Mouse (Mus musculus): Measurements from ENCODE around the gene Ank.

The Ank gene

GRCm38 (mm10) chr15:27497300-27497997 lies 31.0 kb downstream of the Ank start:
- no peak for DNase-seq (ENCODE audit: low spot score)

GRCm38 (mm10) chr15:27498078-27498477 lies 31.6 kb downstream of the Ank start:
- no peak for DNase-seq (ENCODE audit: low spot score)

GRCm38 (mm10) chr15:27500390-27500789 lies 33.9 kb downstream of the Ank start:
- DNase-seq (ENCODE audit: low spot score): no peak

- no peak for DNase-seq (ENCODE audit: low spot score)
Observed at GRCm38 (mm10) chr15:27502338-27502737, 35.9 kb downstream of the Ank start.

DNA sequence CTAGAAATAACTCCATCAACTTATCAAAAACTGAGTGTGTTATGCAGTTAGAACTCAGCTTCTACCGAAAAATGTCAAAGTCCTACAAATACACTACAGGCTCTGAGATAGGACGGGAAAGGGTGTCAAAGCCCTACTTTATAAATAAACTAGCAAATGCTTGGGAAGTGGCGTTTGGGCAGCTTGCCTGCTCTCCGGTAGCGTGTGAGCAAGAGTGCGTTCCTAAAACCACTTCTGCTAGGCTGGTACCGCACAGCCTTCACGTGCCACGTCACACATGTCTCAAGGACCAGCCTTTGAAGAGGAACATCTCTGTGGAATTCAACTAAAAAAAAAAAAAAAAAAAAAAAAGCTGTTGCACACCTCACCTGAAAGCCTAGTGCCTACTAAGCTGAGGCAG lies 36.7 kb downstream of the Ank start:
- no peak for DNase-seq (ENCODE audit: low spot score)

GRCm38 (mm10) chr15:27503801-27504730 lies 37.6 kb downstream of the Ank start:
- no peak for DNase-seq (ENCODE audit: low spot score)

- peak; percentile 35 for DNase-seq (ENCODE audit: low spot score)
Observed at GRCm38 (mm10) chr15:27506127-27506886, 39.8 kb downstream of the Ank start.

GRCm38 (mm10) chr15:27506893-27507596 lies 40.6 kb downstream of the Ank start:
- no peak for DNase-seq (ENCODE audit: low spot score)

DNA sequence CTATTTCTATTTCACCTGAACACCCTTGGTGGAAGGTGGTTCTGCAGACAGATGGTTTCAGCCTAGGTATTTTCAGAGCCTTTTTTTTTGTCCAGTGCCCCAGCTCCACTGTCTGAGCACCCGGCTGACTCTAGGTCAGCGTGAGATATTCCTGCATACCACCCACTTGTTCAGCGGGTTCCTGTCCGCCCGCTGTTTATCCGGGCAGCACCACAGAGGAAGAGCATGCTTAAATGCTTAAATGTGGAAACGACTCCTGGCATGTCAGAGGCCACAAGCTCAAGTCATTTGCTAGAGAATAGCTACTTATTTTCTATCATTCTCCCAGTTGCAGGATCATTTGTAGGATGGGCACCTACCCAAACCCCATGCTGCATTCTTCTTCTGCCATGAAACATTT lies 41.7 kb downstream of the Ank start:
- DNase-seq (ENCODE audit: low spot score): no peak

DNA sequence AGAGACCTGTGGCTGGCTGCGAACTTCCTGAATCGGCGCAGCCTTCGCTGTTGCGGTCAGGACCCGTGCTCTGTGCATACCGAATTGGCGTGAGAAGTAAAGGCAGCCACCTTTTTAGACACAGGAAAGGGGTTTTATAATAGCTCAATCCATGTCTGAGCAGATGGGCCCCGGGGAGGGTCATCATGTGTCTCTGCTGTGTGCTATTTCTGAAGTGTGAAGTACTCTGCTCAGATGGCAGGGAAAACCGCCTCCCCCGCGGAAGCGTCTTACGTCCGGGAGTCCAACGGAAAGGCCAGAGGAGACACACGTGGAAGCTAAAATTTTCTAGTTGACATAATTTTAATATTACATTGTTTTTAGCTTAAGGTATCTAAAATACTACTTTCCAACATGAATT lies 42.5 kb downstream of the Ank start:
- no peak for DNase-seq (ENCODE audit: low spot score)

- no peak for DNase-seq (ENCODE audit: low spot score)
Observed at GRCm38 (mm10) chr15:27516927-27517326, 50.5 kb downstream of the Ank start.

DNA sequence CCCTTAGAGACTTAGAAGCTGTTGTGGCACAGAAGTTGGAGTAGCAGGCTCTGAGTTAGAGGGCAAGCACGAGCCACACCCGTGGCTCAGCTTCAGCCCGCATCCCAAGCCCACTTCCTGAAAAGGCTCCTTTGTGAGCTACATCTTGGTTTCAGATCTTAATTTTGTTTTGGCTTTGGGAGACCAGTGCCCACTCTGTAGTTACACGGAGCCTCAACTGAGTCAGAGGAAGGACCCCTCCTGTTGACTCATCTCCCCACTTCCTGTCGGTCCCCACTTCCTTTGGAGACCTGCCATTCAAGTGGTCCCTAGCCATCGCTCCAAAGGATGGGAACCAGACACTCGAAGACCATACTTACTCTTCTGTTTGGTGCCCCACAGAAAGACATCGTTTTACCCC lies 51.5 kb downstream of the Ank start:
- no peak for DNase-seq (ENCODE audit: low spot score)

DNA sequence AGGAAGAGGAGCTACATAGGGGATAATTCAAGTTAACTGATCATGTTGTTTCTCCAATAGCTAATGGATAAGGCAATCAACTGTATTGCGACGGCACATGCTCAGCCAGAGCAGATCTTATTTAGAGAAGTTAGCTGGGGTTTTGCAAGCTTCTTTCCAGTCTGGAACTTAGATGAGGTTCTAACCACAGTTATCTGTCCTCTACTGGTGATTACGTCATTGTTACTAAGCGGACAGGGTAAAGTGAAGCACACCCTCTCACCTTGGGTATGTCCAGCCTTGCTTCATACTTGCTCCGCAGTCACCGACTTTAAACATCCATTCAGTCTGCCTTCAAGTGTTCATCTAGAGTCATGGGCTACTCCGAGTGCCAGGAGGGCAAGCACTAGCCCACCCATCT lies 53.4 kb downstream of the Ank start:
- DNase-seq (ENCODE audit: low spot score): no peak

- peak; percentile 73 for DNase-seq (ENCODE audit: low spot score)
Observed at GRCm38 (mm10) chr15:27525233-27526005, 58.9 kb downstream of the Ank start.

- no peak for DNase-seq (ENCODE audit: low spot score)
Observed at GRCm38 (mm10) chr15:27528896-27529295, 62.4 kb downstream of the Ank start.

DNA sequence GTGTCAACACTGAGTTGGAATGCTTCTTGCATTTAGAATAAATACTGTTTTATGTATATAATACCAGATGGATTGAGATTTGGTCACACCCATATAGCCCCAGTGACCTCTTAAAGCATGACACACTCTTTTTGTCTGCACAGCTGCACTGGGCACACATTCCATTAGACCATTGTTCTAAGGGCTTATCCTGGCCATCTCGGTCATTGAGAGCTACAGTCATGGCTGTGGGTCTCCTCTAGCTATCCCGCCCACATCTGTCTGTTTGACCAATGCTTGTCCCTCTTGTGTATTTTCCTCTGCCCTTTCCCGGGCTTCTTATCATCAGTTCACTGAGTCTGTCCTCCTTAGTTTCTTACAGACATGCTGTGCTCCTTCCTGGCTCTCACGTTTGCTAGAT lies 63.5 kb downstream of the Ank start:
- no peak for DNase-seq (ENCODE audit: low spot score)

DNA sequence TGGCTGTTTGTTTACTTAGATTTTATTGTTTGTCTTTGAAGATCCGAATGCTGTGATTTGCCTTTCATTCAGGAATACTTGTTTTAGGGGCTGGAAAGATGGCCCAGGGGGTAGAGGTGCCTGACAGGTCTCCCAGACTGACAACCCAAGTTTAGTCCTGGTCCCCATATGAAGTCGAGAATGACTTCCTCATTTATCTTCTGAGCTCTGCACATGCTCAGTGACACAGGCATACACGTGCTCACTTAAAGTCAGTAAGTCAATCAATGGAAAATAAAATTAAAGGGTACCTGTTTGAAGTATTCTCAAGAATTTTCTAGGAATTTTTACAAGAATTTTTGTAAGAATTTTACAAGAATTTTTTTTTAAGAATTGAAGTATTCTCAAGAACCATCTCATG lies 66.6 kb downstream of the Ank start:
- no peak for DNase-seq (ENCODE audit: low spot score)

DNA sequence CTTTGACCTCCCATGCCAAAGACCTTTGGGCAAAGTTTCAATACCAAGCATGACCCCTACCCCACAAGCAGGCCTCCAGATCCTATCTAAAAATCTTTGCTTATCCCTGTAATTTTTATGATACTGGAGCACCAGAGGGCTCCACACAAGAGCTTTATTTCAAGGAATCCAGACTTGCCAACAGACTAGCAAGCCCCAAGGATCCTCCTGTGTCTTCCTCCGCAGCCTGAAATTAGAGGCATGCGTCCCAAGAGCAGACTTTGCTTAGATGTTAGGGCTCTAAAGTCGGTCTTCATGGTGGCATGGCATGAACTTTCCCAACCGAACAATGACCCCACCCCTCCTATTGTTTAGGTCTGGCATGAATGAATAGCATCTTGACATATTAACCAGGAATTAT lies 69.2 kb downstream of the Ank start:
- no peak for DNase-seq (ENCODE audit: low spot score)

DNA sequence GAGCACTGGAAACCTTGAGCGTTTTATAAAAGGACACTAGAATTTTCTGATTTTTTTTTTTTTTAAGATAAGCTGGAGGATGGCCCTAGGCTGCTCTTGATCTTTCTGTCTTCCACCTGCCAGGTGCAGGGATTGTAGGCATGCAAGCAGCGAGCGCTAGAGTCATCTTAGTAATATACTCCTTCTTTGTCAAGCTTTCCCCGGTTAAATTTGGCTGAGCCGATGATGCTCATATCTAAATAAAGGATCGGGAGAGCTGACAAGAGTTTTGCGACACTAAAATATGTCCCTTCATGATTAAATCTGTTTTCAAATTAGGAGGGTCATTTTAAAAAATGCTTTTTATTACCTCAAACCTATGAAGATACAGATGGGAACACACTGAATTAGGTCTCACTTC lies 69.7 kb downstream of the Ank start:
- no peak for DNase-seq (ENCODE audit: low spot score)

- peak; percentile 17 for DNase-seq (ENCODE audit: low spot score)
Observed at GRCm38 (mm10) chr15:27536771-27537170, 70.3 kb downstream of the Ank start.

GRCm38 (mm10) chr15:27537519-27538223 lies 71.2 kb downstream of the Ank start:
- DNase-seq (ENCODE audit: low spot score): peak; percentile 39

Measured in adipocyte (in vitro differentiated cells).